25 mouse cellular contexts compared by ENCODE assay signal in the genomic region with DNA sequence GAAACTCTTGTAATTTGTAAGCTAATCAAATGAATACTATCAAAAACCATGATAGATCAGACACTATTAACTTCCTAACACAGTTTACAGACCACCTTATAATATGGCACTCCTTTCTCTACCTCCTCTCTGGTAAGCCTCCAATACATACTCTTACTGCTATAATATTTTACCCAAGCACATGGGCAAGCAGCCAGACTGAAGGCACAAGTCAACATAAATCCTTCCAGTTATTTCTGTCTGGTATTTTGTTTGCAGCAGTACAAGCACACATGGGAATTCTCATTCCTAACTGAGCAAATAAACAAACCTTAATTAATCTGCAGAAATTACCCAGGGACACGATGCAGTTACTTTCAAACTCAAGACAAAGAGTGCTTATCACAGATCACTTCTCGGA.
A peak's percentile ranks its signal among the peaks of the same experiment; 100 is the strongest.
DNase-seq lines count a peak whose midpoint lies in the region; ATAC-seq lines count a peak whose summit lies in the region.
"Had no signal": no experiment of that assay in that cellular context is flagged by ENCODE, and none has a peak within 500 bp of the region (broad histone marks: within the 10 kb centered on the region; RNA-seq: fewer than 3 reads in every experiment).

No protein-coding gene starts in this region.

- no peak overlapping the region for H3K27ac ChIP-seq in kidney, embryonic 14.5 days (ENCODE audit: low read depth, low read length)
- H3K27ac ChIP-seq: embryonic facial prominence, embryonic 12.5 days; forebrain, embryonic 10.5 days; forebrain, embryonic 13.5 days; hindbrain, embryonic 12.5 days; hindbrain, embryonic 15.5 days had no signal

- peak; percentile 3 for DNase-seq in kidney, adult 9 months
- peak; percentile 41 for DNase-seq in kidney, postnatal 14 days
- DNase-seq in kidney, adult 8-10 months, result no peak
- DNase-seq in 3T3-L1 (ENCODE audit: low read depth, low spot score) (peak; percentile 24), NIH3T3 (ENCODE audit: low read depth) (peak; percentile 75)
- DNase-seq in gastrocnemius, postnatal 4 days (ENCODE audit: low spot score in 2 of 2), result no peak
- DNase-seq in cerebellum, postnatal 25 days, result no peak
- DNase-seq: adrenal gland, adult 2 months; adrenal gland, postnatal 14 days; cerebellum, adult 11 months; cerebellum, adult 8-10 months; cerebellum, postnatal 10 days; gastrocnemius, postnatal 10 days; gastrocnemius, postnatal 36 days; heart, adult 11 months had no signal

- H3K4me2 ChIP-seq in kidney, embryonic 14.5 days (replicated peaks; ENCODE audit: low read depth, low read length), result no peak overlapping the region
- H3K4me2 ChIP-seq: embryonic facial prominence, embryonic 12.5 days; forebrain, embryonic 13.5 days; heart, embryonic 11.5 days; hindbrain, embryonic 12.5 days; hindbrain, embryonic 15.5 days had no signal

- WGBS in kidney, embryonic 14.5 days, result 58% methylated on average over 2 of the region's 2 CpGs

- H3K9ac ChIP-seq in kidney, embryonic 14.5 days (ENCODE audit: low read depth, low read length), result no peak overlapping the region
- H3K9ac ChIP-seq: embryonic facial prominence, embryonic 12.5 days; forebrain, embryonic 13.5 days; hindbrain, embryonic 12.5 days; hindbrain, embryonic 15.5 days had no signal

- H3K36me3 ChIP-seq in kidney, embryonic 14.5 days (ENCODE audit: control insufficient read depth, insufficient read depth, low read length), result no peaks in the 10 kb centered on the region
- H3K36me3 ChIP-seq: embryonic facial prominence, embryonic 12.5 days; forebrain, embryonic 10.5 days; hindbrain, embryonic 12.5 days; hindbrain, embryonic 15.5 days had no signal

- no peaks in the 10 kb centered on the region for H3K27me3 ChIP-seq in kidney, embryonic 14.5 days (ENCODE audit: control insufficient read depth, insufficient read depth, low read length)
- H3K27me3 ChIP-seq: embryonic facial prominence, embryonic 12.5 days; forebrain, embryonic 13.5 days; hindbrain, embryonic 12.5 days; hindbrain, embryonic 15.5 days; Patski had no signal

- H3K4me3 ChIP-seq in kidney, embryonic 14.5 days (ENCODE audit: low read length), result no peak overlapping the region
- H3K4me3 ChIP-seq: embryonic facial prominence, embryonic 12.5 days; erythroblast, embryonic 14.5 days; forebrain, embryonic 10.5 days; forebrain, embryonic 13.5 days; hindbrain, embryonic 12.5 days; hindbrain, embryonic 15.5 days had no signal

- H3K9me3 ChIP-seq in kidney, embryonic 14.5 days (ENCODE audit: control insufficient read depth, low read length), result no peaks in the 10 kb centered on the region
- H3K9me3 ChIP-seq: embryonic facial prominence, embryonic 12.5 days; forebrain, embryonic 10.5 days; forebrain, embryonic 13.5 days; hindbrain, embryonic 12.5 days; hindbrain, embryonic 15.5 days had no signal

- no peaks in the 10 kb centered on the region for H3K4me1 ChIP-seq in kidney, embryonic 14.5 days (ENCODE audit: control insufficient read depth, insufficient read depth, low read length)
- H3K4me1 ChIP-seq: embryonic facial prominence, embryonic 12.5 days; forebrain, embryonic 10.5 days; forebrain, embryonic 13.5 days; hindbrain, embryonic 12.5 days; hindbrain, embryonic 15.5 days had no signal

- no peak for ATAC-seq in kidney, embryonic 14.5 days (ENCODE audit: low FRiP score, low TSS enrichment)
- ATAC-seq: forebrain, embryonic 13.5 days; forebrain, embryonic 16.5 days; Patski had no signal

Comparison
In these comparisons a context has a peak if more than half of its experiments do, and no peak if none do; other contexts are left out.
1. DNase-seq: peak in kidney, adult 9 months (single experiment), kidney, postnatal 14 days (single experiment), 3T3-L1 (single experiment) and NIH3T3 (single experiment); none in kidney, adult 8-10 months (0 of 2), gastrocnemius, postnatal 4 days (0 of 2) and cerebellum, postnatal 25 days (0 of 2).